In the genomic region with DNA sequence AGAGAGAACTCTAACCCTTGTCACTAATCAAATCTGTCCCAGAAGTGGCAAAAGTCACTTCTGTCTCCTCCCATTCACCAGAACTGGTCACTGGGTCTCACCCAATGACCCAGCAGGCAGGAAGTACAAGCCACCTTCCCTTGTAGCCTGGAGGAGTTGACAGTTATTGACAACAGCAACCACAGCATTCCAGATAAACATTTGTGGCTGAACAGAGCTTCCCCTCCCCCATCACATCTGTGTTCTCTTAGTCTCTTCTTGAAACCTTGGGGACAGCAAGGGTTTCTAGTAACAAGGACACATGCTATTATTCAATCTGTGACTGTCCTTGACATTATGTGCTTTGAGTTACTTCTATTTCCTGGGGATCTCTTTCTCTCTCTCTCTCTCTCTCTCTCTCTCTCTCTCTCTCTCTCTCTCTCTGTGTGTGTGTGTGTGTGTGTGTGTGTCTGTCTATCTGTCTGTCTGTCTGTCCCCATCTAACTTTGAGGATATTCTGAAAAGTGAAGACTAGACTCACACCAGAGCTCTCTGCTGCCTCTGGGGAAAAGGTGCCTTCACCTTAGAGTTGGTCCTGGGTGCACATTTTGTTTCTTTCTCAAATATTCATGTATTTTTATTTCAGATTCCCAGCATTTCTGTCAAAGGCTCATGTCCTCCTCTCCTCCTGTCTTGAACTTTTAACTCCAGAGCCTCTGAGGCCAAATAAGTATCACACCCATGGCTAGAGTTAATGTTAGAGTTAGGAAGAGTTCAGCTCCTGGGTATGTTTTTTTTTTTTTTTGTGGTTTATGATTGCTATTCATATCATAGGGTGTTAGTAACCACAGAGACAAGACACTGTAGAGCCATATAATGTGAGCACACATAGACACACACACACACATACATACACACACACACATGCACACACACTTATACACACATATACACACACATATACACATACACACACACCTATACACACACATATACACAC, we compare ENCODE assay signal across 16 mouse cellular contexts.
DNase-seq lines count a peak whose midpoint lies in the region; ATAC-seq and TF ChIP-seq lines count a peak whose summit lies in the region.
"Had no signal": no experiment of that assay in that cellular context is flagged by ENCODE, and none has a peak within 500 bp of the region (broad histone marks: within the 10 kb centered on the region; RNA-seq: fewer than 3 reads in every experiment).

No protein-coding gene starts in this region.

- no peaks in the 10 kb centered on the region for H3K79me2 ChIP-seq in heart, adult 2 months (replicated peaks; ENCODE audit: control insufficient read depth, insufficient read depth, low read length)

- TF ChIP-seq EP300 in heart, adult 2 months (IDR thresholded peaks at IDR 0.05; ENCODE audit: insufficient read depth, low read depth, low read length), result no peak

- H3K27me3 ChIP-seq in heart, embryonic 10.5 days (ENCODE audit: insufficient read depth, poor library complexity, severe bottlenecking), result no peaks in the 10 kb centered on the region
- H3K27me3 ChIP-seq in heart, adult 2 months (ENCODE audit: control insufficient read depth, insufficient read depth, low read length), result no peaks in the 10 kb centered on the region
- no peaks in the 10 kb centered on the region for H3K27me3 ChIP-seq in limb, embryonic 12.5 days
- H3K27me3 ChIP-seq: heart, embryonic 15.5 days; hindbrain, embryonic 13.5 days had no signal

- intact Hi-C loops in heart, adult 2 months (cut with DNase I), result loop anchor here (2.0 kb wide), 1 partner anchor 580 kb away; no protein-coding TSS in a partner anchor
- intact Hi-C loops in left cerebral cortex, postnatal 10 days (cut with DNase I), result loop anchor here (5.0 kb wide), 3 partner anchors 289 to 579 kb away; a partner anchor contains a TSS

- H3K27ac ChIP-seq in heart, embryonic 10.5 days, result peak overlapping the region; percentile 47
- no peak overlapping the region for H3K27ac ChIP-seq in heart, adult 2 months
- H3K27ac ChIP-seq in limb, embryonic 12.5 days, result 0 out of 2 replicates have a peak overlapping the region, but pooled peaks have one; percentile 7
- H3K27ac ChIP-seq: heart, embryonic 15.5 days; hindbrain, embryonic 13.5 days had no signal

- H3K9ac ChIP-seq in heart, adult 2 months (ENCODE audit: low read depth, low read length), result no peak overlapping the region
- H3K9ac ChIP-seq in limb, embryonic 12.5 days (replicated peaks), result no peak overlapping the region
- H3K9ac ChIP-seq: heart, embryonic 15.5 days; hindbrain, embryonic 13.5 days; lung, embryonic 14.5 days had no signal

- H3K9me3 ChIP-seq in heart, embryonic 10.5 days, result no peaks in the 10 kb centered on the region
- no peaks in the 10 kb centered on the region for H3K9me3 ChIP-seq in limb, embryonic 12.5 days
- H3K9me3 ChIP-seq: G1E; heart, embryonic 15.5 days had no signal

- H3K4me3 ChIP-seq in heart, embryonic 10.5 days, result no peak overlapping the region
- H3K4me3 ChIP-seq in heart, adult 2 months, result no peak overlapping the region
- H3K4me3 ChIP-seq in limb, embryonic 12.5 days (replicated peaks), result no peak overlapping the region
- H3K4me3 ChIP-seq: heart, embryonic 15.5 days; hindbrain, embryonic 13.5 days had no signal

- H3K36me3 ChIP-seq in heart, embryonic 10.5 days, result no peaks in the 10 kb centered on the region
- no peaks in the 10 kb centered on the region for H3K36me3 ChIP-seq in heart, adult 2 months (ENCODE audit: control insufficient read depth, insufficient read depth, low read length)
- no peaks in the 10 kb centered on the region for H3K36me3 ChIP-seq in limb, embryonic 12.5 days
- H3K36me3 ChIP-seq: G1E; heart, embryonic 15.5 days; hindbrain, embryonic 13.5 days had no signal

- no peak for ATAC-seq in limb, embryonic 12.5 days (ENCODE audit: insufficient number of reproducible peaks, insufficient read depth, low FRiP score, low TSS enrichment, low read depth)
- ATAC-seq: intestine, embryonic 16.5 days had no signal

- TF ChIP-seq POLR2A in heart, adult 2 months (IDR thresholded peaks at IDR 0.05; ENCODE audit: insufficient read depth, low read depth, low read length), result no peak

- no peak for TF ChIP-seq CTCF in heart, adult 2 months (IDR thresholded peaks at IDR 0.05)

- no peak for DNase-seq in heart, embryonic 10.5 days (ENCODE audit: low spot score)
- DNase-seq in heart, adult 2 months, result no peak
- DNase-seq in adipocyte (ENCODE audit: low spot score), result peak; percentile 80
- DNase-seq in embryo, embryonic 11 days, result peak; percentile 49
- DNase-seq in left cerebral cortex, postnatal 10 days (ENCODE audit: extremely low spot score in 1 of 2, low spot score in 2 of 2), result no peak
- DNase-seq in ovary, postnatal 10 days (ENCODE audit: low spot score), result no peak
- DNase-seq: cerebellum, adult 18-20 months; left cerebral cortex, postnatal 4 days; lung, embryonic 14.5 days; right cerebral cortex, postnatal 4 days; thymus, adult 18-20 months had no signal

- H3K4me1 ChIP-seq in heart, embryonic 10.5 days, result peaks cover 37% of the 10 kb centered on the region
- no peaks in the 10 kb centered on the region; the same call in 1 of the 2 replicates for H3K4me1 ChIP-seq in heart, adult 2 months (ENCODE audit: control insufficient read depth, insufficient read depth, low read length)
- peaks cover 34% of the 10 kb centered on the region for H3K4me1 ChIP-seq in limb, embryonic 12.5 days (replicated peaks)

- H3K4me2 ChIP-seq in limb, embryonic 12.5 days, result no peak overlapping the region
- H3K4me2 ChIP-seq: heart, embryonic 15.5 days; hindbrain, embryonic 13.5 days; lung, embryonic 14.5 days had no signal

Comparison
In these comparisons a context has a peak if more than half of its experiments do, and no peak if none do; other contexts are left out.
1. DNase-seq: peak in adipocyte (single experiment) and embryo, embryonic 11 days (single experiment); none in heart, embryonic 10.5 days (single experiment), heart, adult 2 months (0 of 2), left cerebral cortex, postnatal 10 days (0 of 2) and ovary, postnatal 10 days (single experiment).